Mouse (Mus musculus): ENCODE data around the gene Cst8.
A peak's percentile ranks its signal among the peaks of the same experiment; 100 is the strongest.
"Not testable (repeated sequence)": the region's sequence is repeated elsewhere in the genome, so short reads cannot be mapped to it uniquely, and the experiment has no call there.

Cst8 gene

GRCm38 (mm10) chr2:148798485-148798884, at the start of gene Cst8:
Cst8 (plus strand) TSS chr2:148798785.
- no peak for DNase-seq (ENCODE audit: low read depth)

- no peak for DNase-seq (ENCODE audit: low read depth)
These were observed 48.5 kb upstream of the Cst8 start, which contains the start of gene Cstl1 for GRCm38 (mm10) chr2:148750058-148750457. Cstl1 (plus strand) TSS chr2:148750358.

GRCm38 (mm10) chr2:148751893-148752813, 46.4 kb upstream of the Cst8 start:
- DNase-seq (ENCODE audit: low read depth), result peak; percentile 90

GRCm38 (mm10) chr2:148754310-148754846, 44.2 kb upstream of the Cst8 start:
- DNase-seq (ENCODE audit: low read depth), result no peak

DNA sequence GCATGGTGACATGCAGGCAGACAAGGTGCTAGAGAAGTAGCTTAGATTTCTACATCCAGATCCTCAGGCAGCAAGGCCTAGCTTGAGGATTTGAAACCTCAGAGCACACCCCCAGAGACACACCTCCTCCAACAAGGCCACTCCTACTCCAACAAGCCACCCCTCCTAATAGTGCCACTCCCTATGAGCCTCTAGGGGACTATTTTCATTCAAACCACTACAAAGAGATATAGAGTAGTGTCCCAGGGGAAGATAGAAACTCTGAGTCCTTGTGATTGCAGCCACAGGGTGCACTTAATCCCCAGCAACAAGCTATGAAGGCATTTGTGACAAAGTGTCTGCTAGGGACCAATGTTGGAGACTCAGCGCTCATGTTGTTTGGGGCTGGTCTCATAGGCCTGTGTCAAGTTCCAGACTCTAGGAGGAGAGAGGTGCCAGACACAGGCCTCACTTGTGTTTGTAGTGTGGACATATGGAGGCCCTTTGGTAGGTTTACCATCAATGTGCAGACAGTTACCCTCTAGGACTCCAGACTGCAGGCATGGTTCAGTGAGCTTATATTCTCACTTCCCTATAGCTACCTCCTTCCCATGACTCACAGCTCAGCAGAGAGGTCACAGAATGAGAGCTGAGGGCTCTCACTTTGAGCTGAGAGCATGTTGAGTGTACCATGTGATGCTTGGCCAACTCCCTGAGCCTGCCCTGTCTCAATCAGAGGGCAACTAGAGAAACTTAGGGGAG, 34.8 kb upstream of the Cst8 start:
- no peak for DNase-seq (ENCODE audit: low read depth)

DNA sequence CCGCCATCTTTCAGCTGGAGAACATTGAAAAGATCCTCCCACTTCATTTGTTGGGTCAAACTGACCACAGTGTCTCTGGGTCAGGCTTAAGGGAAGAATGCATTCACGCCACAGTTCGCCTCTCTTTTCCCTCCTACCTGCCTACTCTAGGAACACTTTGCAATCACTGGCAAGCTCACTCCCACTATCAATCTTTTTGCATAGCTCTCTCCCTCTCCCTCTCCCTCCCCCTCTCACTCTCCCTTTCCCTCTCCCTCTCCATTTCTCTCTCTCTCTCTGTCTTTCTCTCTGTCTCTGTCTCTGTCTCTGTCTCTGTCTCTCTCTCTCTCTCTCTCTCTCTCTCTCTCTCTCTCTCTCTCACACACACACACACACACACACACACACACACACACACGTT, 27.2 kb upstream of the Cst8 start, which contains the start of gene Cst11:
TSS of gene Cst11 (minus strand) at position 101 of the 400 bp plus-strand sequence.
- not testable (repeated sequence) for DNase-seq (ENCODE audit: low read depth)

DNA sequence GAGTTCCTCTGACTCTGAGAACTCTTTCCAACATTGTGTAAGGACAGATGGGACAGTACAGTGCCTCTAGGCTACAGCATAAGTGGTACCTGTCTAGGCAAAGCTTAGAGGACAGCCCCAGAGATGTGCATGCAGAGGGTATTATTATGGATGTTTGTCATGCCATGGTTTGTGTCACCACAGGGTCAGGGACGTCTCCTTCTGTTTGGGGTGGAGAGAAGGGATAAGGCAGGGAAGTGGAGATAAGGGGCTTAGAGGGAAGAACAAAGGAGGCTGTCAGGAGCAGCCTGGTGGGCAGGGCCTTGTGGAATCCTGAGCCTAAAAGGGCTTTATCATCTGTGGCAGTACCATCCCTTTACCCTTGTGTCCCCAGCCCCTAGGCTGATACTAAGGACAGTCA, 16.9 kb upstream of the Cst8 start, which contains the start of gene 8030411F24Rik:
TSS of gene 8030411F24Rik (plus strand) at position 301 of the 400 bp plus-strand sequence.
- no peak for DNase-seq (ENCODE audit: low read depth)

DNA sequence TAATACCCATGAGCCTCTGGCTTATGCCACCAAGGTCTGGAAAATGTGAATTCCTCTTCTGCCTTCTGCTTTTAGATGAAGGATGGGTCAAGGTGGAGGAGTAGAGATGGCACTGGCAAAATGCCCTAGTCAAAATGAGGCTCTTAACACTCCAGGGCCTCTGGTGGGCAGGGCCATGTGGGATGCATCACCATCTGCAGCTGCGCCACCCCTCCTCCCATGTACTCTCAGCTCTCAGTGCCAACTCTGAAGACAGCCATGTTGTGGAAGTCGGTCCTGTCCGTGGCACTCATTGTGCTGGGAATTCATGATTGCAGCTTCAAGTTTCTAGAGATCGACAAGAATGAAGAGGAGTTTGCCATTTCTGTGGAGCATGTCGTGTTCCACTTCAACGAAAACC, 9.4 kb upstream of the Cst8 start, which contains the start of gene Cst12:
TSS of gene Cst12 (plus strand) at position 220 of the 400 bp plus-strand sequence.
- DNase-seq (ENCODE audit: low read depth), result no peak

DNA sequence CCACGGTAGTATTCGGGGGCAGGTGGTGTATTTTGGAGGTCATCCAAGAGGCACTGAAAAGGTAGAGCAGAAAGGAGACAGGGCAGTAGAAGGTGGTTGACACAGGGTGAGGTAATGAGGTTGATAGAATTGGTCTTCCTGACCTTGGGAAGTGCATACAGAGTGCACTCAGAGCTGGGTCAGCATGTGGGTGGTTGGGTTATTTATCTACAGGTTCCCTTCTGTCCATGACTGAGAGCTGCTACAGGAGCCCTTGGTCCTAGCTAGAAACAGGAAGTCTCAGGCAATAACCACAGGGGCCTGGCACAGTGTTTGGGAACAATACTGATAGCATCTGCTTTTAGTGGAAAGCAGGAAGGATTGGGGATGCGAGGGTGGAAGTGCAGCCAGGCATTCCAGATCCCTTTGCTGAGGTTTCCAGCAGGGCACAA, 2.9 kb downstream of the Cst8 start:
- no peak for DNase-seq (ENCODE audit: low read depth)

DNA sequence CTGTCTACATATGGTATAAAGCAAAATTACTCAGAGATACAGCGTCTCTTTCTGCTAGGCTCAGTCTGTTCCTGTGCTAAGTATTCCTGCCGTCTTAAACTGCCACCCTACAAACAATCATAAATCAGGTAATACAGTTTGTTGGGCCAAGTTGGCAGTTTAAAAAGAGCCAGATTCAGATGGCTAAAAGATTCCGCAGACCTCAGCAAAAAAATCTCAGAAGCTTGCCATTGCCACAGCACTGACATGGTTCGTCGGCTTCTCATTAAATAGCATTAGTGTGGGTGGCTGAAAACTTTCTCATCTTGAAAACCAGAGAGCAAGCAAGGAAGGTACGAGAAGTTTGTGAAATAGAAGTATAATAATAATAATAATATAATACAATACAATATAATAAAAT, 8.1 kb downstream of the Cst8 start:
- no peak for DNase-seq (ENCODE audit: low read depth)

DNA sequence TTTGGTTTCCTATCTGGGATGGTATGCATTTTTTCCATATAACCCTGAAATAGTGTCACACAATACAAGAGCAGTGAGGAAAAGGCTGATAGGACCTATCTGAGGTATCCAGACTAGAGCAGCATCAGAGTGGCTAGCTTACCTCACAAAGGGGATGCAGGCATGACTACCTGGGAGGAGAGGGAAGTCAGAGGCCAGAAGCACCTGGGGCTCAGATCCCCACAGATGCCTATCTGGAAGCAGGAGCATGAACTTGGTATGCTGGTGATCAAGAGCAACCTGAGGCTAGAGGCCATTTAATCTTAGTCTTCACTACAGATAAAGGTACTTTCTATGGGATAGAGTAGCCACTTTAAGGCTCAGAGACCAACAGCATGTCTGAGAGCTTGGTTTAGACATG, 21.3 kb downstream of the Cst8 start, which contains the start of gene Cst13:
TSS of gene Cst13 (plus strand) at position 173 of the 400 bp plus-strand sequence.
- no peak for DNase-seq (ENCODE audit: low read depth)

DNA sequence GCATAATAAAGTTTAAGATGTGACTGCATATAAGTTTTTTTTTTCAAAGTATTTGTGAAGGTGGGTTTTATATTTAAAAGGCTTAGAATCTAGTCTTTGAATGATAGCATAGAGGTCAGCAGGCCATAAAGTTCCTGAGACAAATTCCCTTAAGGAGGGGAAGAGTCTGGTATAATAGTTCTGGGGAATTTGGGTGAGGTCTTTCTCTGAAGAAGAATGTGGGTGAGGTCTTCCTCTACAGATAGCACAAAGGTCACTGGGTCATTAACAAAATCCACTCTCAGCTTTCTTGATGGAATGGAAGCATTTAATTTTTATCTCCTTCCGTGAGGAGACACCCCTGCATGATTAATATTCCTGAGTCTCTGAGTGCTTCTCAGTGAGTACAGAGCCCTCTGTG, 27.4 kb downstream of the Cst8 start:
- no peak for DNase-seq (ENCODE audit: low read depth)

DNA sequence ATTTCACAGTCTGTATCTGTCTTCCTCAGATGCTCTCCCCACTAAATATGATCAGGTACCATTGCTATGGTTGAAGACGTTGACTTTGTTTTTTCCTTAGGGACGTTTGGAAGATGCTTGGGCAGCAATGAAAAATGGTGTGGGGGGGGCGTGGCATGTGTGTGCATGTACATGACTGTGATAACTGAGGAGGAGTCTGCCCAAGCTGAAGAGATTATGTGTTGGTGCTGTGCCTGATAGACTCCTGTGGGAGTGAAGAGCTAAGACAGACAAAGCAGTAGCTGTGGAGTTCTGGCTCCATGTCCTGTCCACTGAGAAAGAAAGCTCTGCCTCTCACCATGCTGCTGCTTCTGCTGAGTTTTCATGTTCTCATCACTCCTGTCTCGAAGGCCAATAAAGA, 36.3 kb downstream of the Cst8 start, which contains the start of gene Cst9:
TSS of gene Cst9 (plus strand) at position 236 of the 400 bp plus-strand sequence.
- no peak for DNase-seq (ENCODE audit: low read depth)

DNA sequence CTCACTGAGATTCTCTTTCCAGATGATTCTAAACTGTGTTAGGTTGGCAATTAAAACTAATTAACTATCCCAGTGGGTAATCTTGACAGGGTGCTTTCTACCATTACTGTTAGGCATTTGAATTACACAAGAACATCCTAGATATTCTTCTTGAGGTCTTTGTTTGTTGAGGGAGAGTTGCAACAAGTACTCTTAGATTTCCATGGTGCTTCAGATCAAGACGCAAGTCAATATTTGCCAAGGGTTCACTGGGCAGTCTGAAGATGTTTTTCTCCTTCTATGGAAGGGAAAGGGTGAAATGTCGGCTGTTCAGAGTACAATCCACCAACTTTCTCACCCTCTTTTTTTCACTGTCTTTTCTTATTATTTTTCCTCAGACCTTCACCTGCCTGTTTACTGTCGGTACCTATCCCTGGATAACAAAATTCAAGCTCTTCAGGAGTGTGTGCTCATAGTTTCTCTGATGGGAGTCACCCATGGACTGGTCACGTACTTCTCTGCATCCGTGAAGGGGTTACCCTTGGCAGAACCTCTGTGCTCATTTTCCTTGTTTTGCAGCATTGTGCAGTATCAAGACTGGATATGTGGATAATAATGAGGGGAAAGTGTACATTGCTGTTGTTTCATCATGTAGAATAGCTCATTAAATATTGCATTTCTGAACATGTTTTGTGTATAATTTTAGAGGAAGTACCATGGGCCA, 39.6 kb downstream of the Cst8 start:
- DNase-seq (ENCODE audit: low read depth), result no peak

- DNase-seq (ENCODE audit: low read depth), result no peak
These were observed 40.6 kb downstream of the Cst8 start for GRCm38 (mm10) chr2:148839224-148839623.

GRCm38 (mm10) chr2:148851116-148851906, 52.7 kb downstream of the Cst8 start:
- peak; percentile 63 for DNase-seq (ENCODE audit: low read depth)

Measured in c-Kit-positive CD71-negative TER-119-negative erythroid progenitor cells, embryonic 14.5 days (primary cell).